Mouse (Mus musculus): Measurements from ENCODE around the gene Kif14.
"Not testable (repeated sequence)": the region's sequence is repeated elsewhere in the genome, so short reads cannot be mapped to it uniquely, and the experiment has no call there.

Kif14 gene

GRCm38 (mm10) chr1:136555892-136556291 is 89.7 kb downstream of the Kif14 start:
- no peak for DNase-seq (ENCODE audit: low spot score)

GRCm38 (mm10) chr1:136556643-136557042 is 90.5 kb downstream of the Kif14 start:
- DNase-seq (ENCODE audit: low spot score), result not testable (repeated sequence)

GRCm38 (mm10) chr1:136557436-136557835 is 91.3 kb downstream of the Kif14 start:
- no peak for DNase-seq (ENCODE audit: low spot score)

- no peak for DNase-seq (ENCODE audit: low spot score)
Measured at GRCm38 (mm10) chr1:136558762-136559161, 92.6 kb downstream of the Kif14 start.

- DNase-seq (ENCODE audit: low spot score), result no peak
Measured at GRCm38 (mm10) chr1:136559284-136559683, 93.1 kb downstream of the Kif14 start.

- DNase-seq (ENCODE audit: low spot score), result no peak
Measured at GRCm38 (mm10) chr1:136559774-136560173, 93.6 kb downstream of the Kif14 start.

- DNase-seq (ENCODE audit: low spot score), result no peak
Measured at GRCm38 (mm10) chr1:136561823-136562222, 95.7 kb downstream of the Kif14 start.

- DNase-seq (ENCODE audit: low spot score), result no peak
Measured at GRCm38 (mm10) chr1:136563149-136563548, 97.0 kb downstream of the Kif14 start.

GRCm38 (mm10) chr1:136564963-136565362 is 98.8 kb downstream of the Kif14 start:
- DNase-seq (ENCODE audit: low spot score), result peak; percentile 60

- no peak for DNase-seq (ENCODE audit: low spot score)
Measured at GRCm38 (mm10) chr1:136566386-136566785, 100.2 kb downstream of the Kif14 start.

- no peak for DNase-seq (ENCODE audit: low spot score)
Measured at GRCm38 (mm10) chr1:136567641-136568040, 101.5 kb downstream of the Kif14 start.

- peak; percentile 22 for DNase-seq (ENCODE audit: low spot score)
Measured at GRCm38 (mm10) chr1:136568738-136569194, 102.6 kb downstream of the Kif14 start.

GRCm38 (mm10) chr1:136569206-136569605 is 103.1 kb downstream of the Kif14 start:
- no peak for DNase-seq (ENCODE audit: low spot score)

- no peak for DNase-seq (ENCODE audit: low spot score)
Measured at GRCm38 (mm10) chr1:136569626-136570297, 103.6 kb downstream of the Kif14 start.

- DNase-seq (ENCODE audit: low spot score), result no peak
Measured at GRCm38 (mm10) chr1:136570298-136570653, 104.1 kb downstream of the Kif14 start.

- no peak for DNase-seq (ENCODE audit: low spot score)
Measured at GRCm38 (mm10) chr1:136570976-136571375, 104.8 kb downstream of the Kif14 start.

- no peak for DNase-seq (ENCODE audit: low spot score)
Measured at GRCm38 (mm10) chr1:136571530-136571929, 105.4 kb downstream of the Kif14 start.

- peak; percentile 9 for DNase-seq (ENCODE audit: low spot score)
Measured at GRCm38 (mm10) chr1:136577890-136578663, 111.9 kb downstream of the Kif14 start.

GRCm38 (mm10) chr1:136579360-136579759 is 113.2 kb downstream of the Kif14 start:
- peak; percentile 62 for DNase-seq (ENCODE audit: low spot score)

- DNase-seq (ENCODE audit: low spot score), result peak; percentile 52
Measured at GRCm38 (mm10) chr1:136580266-136580665, 114.1 kb downstream of the Kif14 start.
